Mouse (Mus musculus) lung, embryonic 16.5 days (tissue): ENCODE results near the gene Cckbr. TPM values are rescaled to one million over a fixed set of nuclear protein-coding genes. Genes with fewer than 3 reads are reported as not detected.
A peak's percentile ranks its signal among the peaks of the same experiment; 100 is the strongest.
"Not testable (repeated sequence)": the region's sequence is repeated elsewhere in the genome, so short reads cannot be mapped to it uniquely, and the experiment has no call there.

ENCODE experiments used
- ATAC-seq: fragments of 200-750 bp; cut with Nextera tagmentation; 2 replicates; pipeline ENCODE4 v1.8.0; 2017; ENCODE audit warnings: low read depth, mild to moderate bottlenecking, moderate library complexity
- H3K27ac ChIP-seq: fragments of 300-500 bp; sonication (generic); 2 replicates; pipeline ENCODE4 v1.5.1; 2014; ENCODE audit warnings: mild to moderate bottlenecking, control low read depth, low read length
- H3K27me3 ChIP-seq: fragments of 300-500 bp; sonication (generic); 2 replicates; pipeline ENCODE4 v1.6.1; 2014; ENCODE audit warnings: low read depth, low read length, mixed read lengths; ENCODE audit not compliant: control insufficient read depth, insufficient read depth
- H3K36me3 ChIP-seq: fragments of 300-500 bp; sonication (generic); 2 replicates; pipeline ENCODE4 v1.6.1; 2014; ENCODE audit warnings: low read length; ENCODE audit not compliant: control insufficient read depth, insufficient read depth
- H3K4me1 ChIP-seq: fragments of 300-500 bp; sonication (generic); replicated peaks from 2 replicates; pipeline ENCODE4 v1.6.1; 2014; ENCODE audit warnings: low read length, mixed read lengths; ENCODE audit not compliant: control insufficient read depth, insufficient read depth
- H3K4me2 ChIP-seq: fragments of 300-500 bp; sonication (generic); 2 replicates; pipeline ENCODE4 v1.6.1; 2014; ENCODE audit warnings: low read depth, low read length, control low read depth
- H3K4me3 ChIP-seq: fragments of 300-500 bp; sonication (generic); 2 replicates; pipeline ENCODE4 v1.5.1; 2014; ENCODE audit warnings: mild to moderate bottlenecking, low read length, control low read depth
- H3K9ac ChIP-seq: fragments of 300-500 bp; sonication (generic); 2 replicates; pipeline ENCODE4 v1.6.1; 2014; ENCODE audit warnings: low read length, control low read depth
- H3K9me3 ChIP-seq: fragments of 300-500 bp; sonication (generic); 2 replicates; pipeline ENCODE4 v1.6.1; 2016; ENCODE audit warnings: low read length; ENCODE audit not compliant: control insufficient read depth
- WGBS: fragments of 180-500 bp; shearing (Covaris S2); extraction: QIAGEN DNeasy Blood & Tissue Kit; methylation state at CpG from one replicate; pipeline ENCODE4 v1.1.7; 2014; 5-methylcytosine and 5-hydroxymethylcytosine counted together
- polyA plus RNA-seq: library from polyadenylated mRNA; unstranded; fragments of >200 nt; fragmentation: Nextera tagmentation; extraction: Ambion mirVana; gene quantifications from 2 replicates; pipeline ENCODE4 v1.2.1, GENCODE M21; 2015

Cckbr gene
- polyA plus RNA-seq, 1 experiment from 2014 or later: 0.26 TPM

GRCm38 (mm10) chr7:105465505-105465904 is 40.0 kb downstream of the Cckbr start:
- 63% methylated on average over 5 of the region's 5 CpGs for WGBS
- not testable (repeated sequence) for H3K4me1 ChIP-seq

GRCm38 (mm10) chr7:105472607-105473006 is 47.1 kb downstream of the Cckbr start:
- Histone ChIP-seq H3K9ac (no peak overlapping the region), H3K4me3 (no peak overlapping the region), H3K27ac (no peak overlapping the region), H3K4me2 (no peak overlapping the region), H3K4me1 (no peaks in the 10 kb centered on the region), H3K9me3 (no peaks in the 10 kb centered on the region), H3K36me3 (no peaks in the 10 kb centered on the region), H3K27me3 (no peaks in the 10 kb centered on the region)
- WGBS: 43% methylated on average over 1 of the region's 1 CpGs
- ATAC-seq: no peak

More at GRCm38 (mm10) chr7:105465505-105465904, 40.0 kb downstream of the Cckbr start:
- not testable (repeated sequence) for H3K27ac ChIP-seq, H3K4me3 ChIP-seq, H3K27me3 ChIP-seq, H3K9me3 ChIP-seq, H3K36me3 ChIP-seq, H3K4me2 ChIP-seq, H3K9ac ChIP-seq
- 0 out of 2 replicates have a peak, but pooled peaks have one; percentile 10 for ATAC-seq

GRCm38 (mm10) chr7:105474771-105475315 is 49.3 kb downstream of the Cckbr start:
- Histone ChIP-seq H3K27ac (no peak overlapping the region), H3K9ac (no peak overlapping the region), H3K9me3 (no peaks in the 10 kb centered on the region), H3K4me1 (no peaks in the 10 kb centered on the region), H3K27me3 (no peaks in the 10 kb centered on the region), H3K36me3 (no peaks in the 10 kb centered on the region), H3K4me2 (no peak overlapping the region), H3K4me3 (no peak overlapping the region)
- WGBS: 69% methylated on average over 4 of the region's 4 CpGs
- ATAC-seq: no peak

GRCm38 (mm10) chr7:105475396-105475949 is 49.9 kb downstream of the Cckbr start:
- 67% methylated on average over 7 of the region's 7 CpGs for WGBS
- Histone ChIP-seq H3K4me2 (no peak overlapping the region), H3K27me3 (no peaks in the 10 kb centered on the region), H3K9ac (no peak overlapping the region), H3K27ac (no peak overlapping the region), H3K9me3 (no peaks in the 10 kb centered on the region), H3K36me3 (no peaks in the 10 kb centered on the region), H3K4me1 (peaks cover 2% of the 10 kb centered on the region; the same call in 1 of the 2 replicates), H3K4me3 (no peak overlapping the region)
- ATAC-seq: peak; percentile 43

- no peaks in the 10 kb centered on the region for H3K27me3 ChIP-seq
- no peak overlapping the region for H3K4me2 ChIP-seq
- H3K27ac ChIP-seq: no peak overlapping the region
- no peak overlapping the region for H3K4me3 ChIP-seq
- WGBS: 60% methylated on average over 10 of the region's 10 CpGs
- no peaks in the 10 kb centered on the region for H3K36me3 ChIP-seq
- H3K9me3 ChIP-seq: no peaks in the 10 kb centered on the region
- H3K9ac ChIP-seq: no peak overlapping the region
- H3K4me1 ChIP-seq: peaks cover 12% of the 10 kb centered on the region
- no peak for ATAC-seq
These were observed 51.3 kb downstream of the Cckbr start for GRCm38 (mm10) chr7:105476683-105477432.

GRCm38 (mm10) chr7:105477433-105477700 is 51.8 kb downstream of the Cckbr start:
- H3K4me3 ChIP-seq: no peak overlapping the region

GRCm38 (mm10) chr7:105477841-105478240 is 52.3 kb downstream of the Cckbr start:
- Histone ChIP-seq H3K4me3 (no peak overlapping the region), H3K9ac (no peak overlapping the region), H3K4me2 (no peak overlapping the region), H3K9me3 (no peaks in the 10 kb centered on the region), H3K36me3 (no peaks in the 10 kb centered on the region), H3K27ac (no peak overlapping the region), H3K4me1 (peaks cover 18% of the 10 kb centered on the region), H3K27me3 (no peaks in the 10 kb centered on the region)
- peak; percentile 19; the same call in 1 of the 2 replicates for ATAC-seq
- WGBS: 61% methylated on average over 3 of the region's 3 CpGs

More at GRCm38 (mm10) chr7:105477433-105477700, 51.8 kb downstream of the Cckbr start:
- 93% methylated on average over 1 of the region's 1 CpGs for WGBS
- no peaks in the 10 kb centered on the region for H3K9me3 ChIP-seq
- no peaks in the 10 kb centered on the region for H3K27me3 ChIP-seq
- no peak overlapping the region for H3K9ac ChIP-seq
- H3K36me3 ChIP-seq: no peaks in the 10 kb centered on the region
- H3K27ac ChIP-seq: no peak overlapping the region
- no peak overlapping the region for H3K4me2 ChIP-seq
- H3K4me1 ChIP-seq: peaks cover 14% of the 10 kb centered on the region
- no peak for ATAC-seq

- Histone ChIP-seq H3K36me3 (no peaks in the 10 kb centered on the region), H3K9me3 (no peaks in the 10 kb centered on the region), H3K9ac (no peak overlapping the region), H3K27me3 (no peaks in the 10 kb centered on the region), H3K4me3 (no peak overlapping the region), H3K4me2 (no peak overlapping the region), H3K27ac (no peak overlapping the region), H3K4me1 (peaks cover 18% of the 10 kb centered on the region)
- 74% methylated on average over 8 of the region's 8 CpGs for WGBS
- no peak for ATAC-seq
These were observed 52.8 kb downstream of the Cckbr start for GRCm38 (mm10) chr7:105478344-105478743.

- Histone ChIP-seq H3K27me3 (no peaks in the 10 kb centered on the region), H3K9me3 (no peaks in the 10 kb centered on the region), H3K4me1 (peaks cover 18% of the 10 kb centered on the region), H3K36me3 (no peaks in the 10 kb centered on the region), H3K4me3 (no peak overlapping the region), H3K27ac (no peak overlapping the region), H3K4me2 (no peak overlapping the region), H3K9ac (no peak overlapping the region)
- ATAC-seq: no peak
- WGBS: 77% methylated on average over 6 of the region's 6 CpGs
These were observed 53.7 kb downstream of the Cckbr start for GRCm38 (mm10) chr7:105479232-105479631.
